Mouse (Mus musculus) kidney, postnatal 10 days (tissue): ENCODE data around the gene 2410004B18Rik.

Experiments
- DNase-seq: peaks from one replicate; pipeline ENCODE4 v3.0.0; 2021; ENCODE audit warnings: mixed read lengths

2410004B18Rik gene

GRCm38 (mm10) chr3:145929525-145930400, 8.1 kb upstream of the 2410004B18Rik start:
- DNase-seq = no peak

GRCm38 (mm10) chr3:145933845-145934244, 4.0 kb upstream of the 2410004B18Rik start:
- no peak for DNase-seq

GRCm38 (mm10) chr3:145938405-145939349, 863 bp downstream of the 2410004B18Rik start:
- DNase-seq = peak; percentile 40

- DNase-seq = no peak
Measured at GRCm38 (mm10) chr3:145939402-145939801, 1.6 kb downstream of the 2410004B18Rik start.

GRCm38 (mm10) chr3:145939971-145940370, 2.2 kb downstream of the 2410004B18Rik start:
- DNase-seq = no peak

GRCm38 (mm10) chr3:145941971-145942370, 4.2 kb downstream of the 2410004B18Rik start:
- DNase-seq = peak; percentile 81

- DNase-seq = no peak
Measured at GRCm38 (mm10) chr3:145944348-145944747, 6.5 kb downstream of the 2410004B18Rik start.

- DNase-seq = no peak
Measured at GRCm38 (mm10) chr3:145945904-145946303, 8.1 kb downstream of the 2410004B18Rik start.

- DNase-seq = no peak
Measured at GRCm38 (mm10) chr3:145946654-145947053, 8.8 kb downstream of the 2410004B18Rik start.

- no peak for DNase-seq
Measured at GRCm38 (mm10) chr3:145947539-145948204, 9.9 kb downstream of the 2410004B18Rik start.

- DNase-seq = peak; percentile 67
Measured at GRCm38 (mm10) chr3:145950034-145950814, 12.4 kb downstream of the 2410004B18Rik start.

- DNase-seq = no peak
Measured at GRCm38 (mm10) chr3:145950815-145951130, 13.0 kb downstream of the 2410004B18Rik start.

- DNase-seq = no peak
Measured at GRCm38 (mm10) chr3:145951287-145952165, 13.7 kb downstream of the 2410004B18Rik start.

- no peak for DNase-seq
Measured at GRCm38 (mm10) chr3:145952945-145953344, 15.1 kb downstream of the 2410004B18Rik start.

GRCm38 (mm10) chr3:145953411-145953810, 15.6 kb downstream of the 2410004B18Rik start:
- no peak for DNase-seq

- DNase-seq = no peak
Measured at GRCm38 (mm10) chr3:145959824-145960223, 22.0 kb downstream of the 2410004B18Rik start.

- peak; percentile 45 for DNase-seq
Measured at GRCm38 (mm10) chr3:145962411-145962810, 24.6 kb downstream of the 2410004B18Rik start.

- peak; percentile 60 for DNase-seq
Measured at GRCm38 (mm10) chr3:145963101-145964017, 25.5 kb downstream of the 2410004B18Rik start.

- no peak for DNase-seq
Measured at GRCm38 (mm10) chr3:145964018-145964387, 26.2 kb downstream of the 2410004B18Rik start.

- peak; percentile 73 for DNase-seq
Measured at GRCm38 (mm10) chr3:145964473-145964872, 26.7 kb downstream of the 2410004B18Rik start.
